Mouse (Mus musculus) liver, embryonic 13.5 days (tissue): ENCODE measurements around the gene Psmc6. TPM values are rescaled to one million over a fixed set of nuclear protein-coding genes. Genes with fewer than 3 reads are reported as not detected.

Experiments
- ATAC-seq: fragments of 200-750 bp; cut with Nextera tagmentation; 2 replicates; pipeline ENCODE4 v1.8.0; 2017; ENCODE audit warnings: low read depth, mild to moderate bottlenecking, moderate number of reproducible peaks, moderate library complexity
- DNase-seq: peaks from one replicate; pipeline ENCODE4 v3.0.0; 2022
- H3K27ac ChIP-seq: fragments of 300-500 bp; sonication (generic); 2 replicates; pipeline ENCODE4 v1.5.1; 2015; ENCODE audit warnings: moderate library complexity, mild to moderate bottlenecking, inconsistent platforms
- H3K27me3 ChIP-seq: fragments of 300-500 bp; sonication (generic); 2 replicates; pipeline ENCODE4 v1.6.1; 2015; ENCODE audit warnings: mild to moderate bottlenecking, inconsistent platforms
- H3K36me3 ChIP-seq: fragments of 300-500 bp; sonication (generic); 2 replicates; pipeline ENCODE4 v1.6.1; 2015; ENCODE audit warnings: mild to moderate bottlenecking, inconsistent platforms
- H3K4me1 ChIP-seq: fragments of 300-500 bp; sonication (generic); replicated peaks from 2 replicates; pipeline ENCODE4 v1.6.1; 2015; ENCODE audit warnings: inconsistent platforms
- H3K4me2 ChIP-seq: fragments of 300-500 bp; sonication (generic); 2 replicates; pipeline ENCODE4 v1.6.1; 2015; ENCODE audit warnings: inconsistent platforms, mild to moderate bottlenecking, moderate library complexity
- H3K4me3 ChIP-seq: fragments of 300-500 bp; sonication (generic); replicated peaks from 2 replicates; pipeline ENCODE4 v1.5.1; 2015; ENCODE audit warnings: mild to moderate bottlenecking, inconsistent platforms
- H3K9ac ChIP-seq: fragments of 300-500 bp; sonication (generic); 2 replicates; pipeline ENCODE4 v1.6.1; 2015; ENCODE audit warnings: mild to moderate bottlenecking, inconsistent platforms
- H3K9me3 ChIP-seq: fragments of 300-500 bp; sonication (generic); replicated peaks from 2 replicates; pipeline ENCODE4 v1.6.1; 2016; ENCODE audit warnings: inconsistent platforms
- WGBS: fragments of 180-500 bp; shearing (Covaris S2); methylation state at CpG from one replicate; pipeline ENCODE4 v1.1.7; 2015; ENCODE audit not compliant: insufficient replicate concordance; 5-methylcytosine and 5-hydroxymethylcytosine counted together
- polyA plus RNA-seq: library from polyadenylated mRNA; unstranded; fragments of >200 nt; fragmentation: Nextera tagmentation; extraction: Ambion mirVana; gene quantifications from 2 replicates; pipeline ENCODE4 v1.2.1, GENCODE M21; 2015

Gene Psmc6
- polyA plus RNA-seq, 1 experiment from 2014 or later = 112 TPM

GRCm38 (mm10) chr14:45350931-45351859, 21.6 kb downstream of the Psmc6 start, which contains the start of gene Styx:
Gene Styx, plus strand, starts transcription at chr14:45351093.
- peak within 1 kb of the TSS; percentile 88 for H3K4me3 ChIP-seq
- H3K4me1 ChIP-seq = peaks cover 6% of the 10 kb centered on the region
- H3K27me3 ChIP-seq = no peaks in the 10 kb centered on the region
- H3K36me3 ChIP-seq = peaks cover 21% of the 10 kb centered on the region
- H3K4me2 ChIP-seq = peak within 1 kb of the TSS; percentile 91
- DNase-seq (peak; percentile 94), ATAC-seq (peak; percentile 98)
- under 1% methylated on average over 50 of the region's 93 CpGs for WGBS
- no peaks in the 10 kb centered on the region for H3K9me3 ChIP-seq
- peak within 1 kb of the TSS; percentile 76 for H3K27ac ChIP-seq
- peak within 1 kb of the TSS; percentile 89 for H3K9ac ChIP-seq

- H3K9me3 ChIP-seq = no peaks in the 10 kb centered on the region
- peaks cover 12% of the 10 kb centered on the region for H3K36me3 ChIP-seq
- ATAC-seq (no peak), DNase-seq (no peak)
- H3K9ac ChIP-seq = no peak overlapping the region
- no peak overlapping the region for H3K4me3 ChIP-seq
- no peaks in the 10 kb centered on the region for H3K27me3 ChIP-seq
- WGBS = 87% methylated on average over 16 of the region's 16 CpGs
- peaks cover 9% of the 10 kb centered on the region for H3K4me1 ChIP-seq
- H3K4me2 ChIP-seq = no peak overlapping the region
- H3K27ac ChIP-seq = no peak overlapping the region
These were observed 34.9 kb downstream of the Psmc6 start for GRCm38 (mm10) chr14:45364211-45365195.

- WGBS = 75% methylated on average over 6 of the region's 6 CpGs
These were observed 35.6 kb downstream of the Psmc6 start for GRCm38 (mm10) chr14:45365196-45365587.

GRCm38 (mm10) chr14:45378771-45379170, 49.2 kb downstream of the Psmc6 start:
- DNase-seq = no peak
- no peaks in the 10 kb centered on the region for H3K27me3 ChIP-seq
- H3K4me3 ChIP-seq = no peak overlapping the region
- H3K36me3 ChIP-seq = peaks cover 24% of the 10 kb centered on the region
- no peak overlapping the region for H3K27ac ChIP-seq
- H3K9me3 ChIP-seq = no peaks in the 10 kb centered on the region
- ATAC-seq = no peak
- no peaks in the 10 kb centered on the region; the same call in 1 of the 2 replicates for H3K4me1 ChIP-seq
- WGBS = 80% methylated on average over 3 of the region's 3 CpGs
- H3K9ac ChIP-seq = no peak overlapping the region
- no peak overlapping the region for H3K4me2 ChIP-seq

More at GRCm38 (mm10) chr14:45365196-45365587, 35.6 kb downstream of the Psmc6 start:
- ATAC-seq (no peak), DNase-seq (no peak)
- Histone ChIP-seq H3K36me3 (peaks cover 18% of the 10 kb centered on the region), H3K27me3 (no peaks in the 10 kb centered on the region), H3K27ac (no peak overlapping the region), H3K4me3 (no peak overlapping the region), H3K4me2 (no peak overlapping the region), H3K9ac (no peak overlapping the region), H3K4me1 (peaks cover 9% of the 10 kb centered on the region), H3K9me3 (no peaks in the 10 kb centered on the region)

GRCm38 (mm10) chr14:45380756-45381155, 51.2 kb downstream of the Psmc6 start:
- no peak for ATAC-seq
- H3K9ac ChIP-seq = no peak overlapping the region
- H3K27me3 ChIP-seq = no peaks in the 10 kb centered on the region
- no peak overlapping the region for H3K4me2 ChIP-seq
- 74% methylated on average over 6 of the region's 6 CpGs for WGBS
- H3K9me3 ChIP-seq = no peaks in the 10 kb centered on the region
- H3K27ac ChIP-seq = no peak overlapping the region
- H3K4me3 ChIP-seq = no peak overlapping the region
- no peaks in the 10 kb centered on the region; the same call in 1 of the 2 replicates for H3K4me1 ChIP-seq
- H3K36me3 ChIP-seq = peaks cover 24% of the 10 kb centered on the region
- no peak for DNase-seq

GRCm38 (mm10) chr14:45382912-45383311, 53.3 kb downstream of the Psmc6 start:
- Histone ChIP-seq H3K27me3 (no peaks in the 10 kb centered on the region), H3K27ac (no peak overlapping the region), H3K4me3 (no peak overlapping the region), H3K9ac (no peak overlapping the region), H3K9me3 (no peaks in the 10 kb centered on the region), H3K4me1 (peaks cover 21% of the 10 kb centered on the region), H3K4me2 (no peak overlapping the region), H3K36me3 (peaks cover 24% of the 10 kb centered on the region)
- ATAC-seq = no peak
- no peak for DNase-seq
- 66% methylated on average over 4 of the region's 4 CpGs for WGBS

GRCm38 (mm10) chr14:45385596-45385995, 56.0 kb downstream of the Psmc6 start:
- H3K4me2 ChIP-seq = no peak overlapping the region
- ATAC-seq (no peak), DNase-seq (no peak)
- H3K4me3 ChIP-seq = no peak overlapping the region
- no peaks in the 10 kb centered on the region for H3K27me3 ChIP-seq
- no peaks in the 10 kb centered on the region for H3K9me3 ChIP-seq
- H3K4me1 ChIP-seq = peaks cover 34% of the 10 kb centered on the region
- H3K27ac ChIP-seq = no peak overlapping the region
- H3K36me3 ChIP-seq = peaks cover 6% of the 10 kb centered on the region; the same call in 1 of the 2 replicates
- no peak overlapping the region for H3K9ac ChIP-seq
- 76% methylated on average over 2 of the region's 2 CpGs for WGBS

- ATAC-seq (no peak), DNase-seq (no peak)
- Histone ChIP-seq H3K4me2 (peak overlapping the region; percentile 94), H3K9ac (peak overlapping the region; percentile 81), H3K27me3 (no peaks in the 10 kb centered on the region), H3K4me3 (peak overlapping the region; percentile 75), H3K9me3 (no peaks in the 10 kb centered on the region), H3K27ac (peak overlapping the region; percentile 81), H3K36me3 (no peaks in the 10 kb centered on the region), H3K4me1 (peaks cover 34% of the 10 kb centered on the region)
- WGBS = 8% methylated on average over 2 of the region's 2 CpGs
These were observed 57.9 kb downstream of the Psmc6 start for GRCm38 (mm10) chr14:45387480-45387879.

GRCm38 (mm10) chr14:45388345-45389181, 59.0 kb downstream of the Psmc6 start:
- Histone ChIP-seq H3K4me3 (peak overlapping the region; percentile 75), H3K9ac (peak overlapping the region; percentile 81), H3K27ac (peak overlapping the region; percentile 81), H3K9me3 (no peaks in the 10 kb centered on the region), H3K27me3 (no peaks in the 10 kb centered on the region), H3K4me2 (peak overlapping the region; percentile 94), H3K4me1 (peaks cover 34% of the 10 kb centered on the region), H3K36me3 (no peaks in the 10 kb centered on the region)
- under 1% methylated on average over 69 of the region's 71 CpGs for WGBS
- peak; percentile 93 for ATAC-seq
- DNase-seq = peak; percentile 81

- peak overlapping the region; percentile 94 for H3K4me2 ChIP-seq
- peak overlapping the region; percentile 61 for H3K27ac ChIP-seq
- H3K27me3 ChIP-seq = no peaks in the 10 kb centered on the region
- H3K4me1 ChIP-seq = peaks cover 34% of the 10 kb centered on the region
- no peak; the same call in 1 of the 2 replicates for ATAC-seq
- no peak for DNase-seq
- H3K9ac ChIP-seq = peak overlapping the region; percentile 81; the same call in 1 of the 2 replicates
- H3K9me3 ChIP-seq = no peaks in the 10 kb centered on the region
- WGBS = 31% methylated on average over 3 of the region's 3 CpGs
- no peaks in the 10 kb centered on the region for H3K36me3 ChIP-seq
- H3K4me3 ChIP-seq = peak overlapping the region; percentile 75
These were observed 59.6 kb downstream of the Psmc6 start for GRCm38 (mm10) chr14:45389194-45389593.
